Mouse (Mus musculus) urinary bladder, postnatal 14 days (tissue): ENCODE measurements around the gene Dab2ip.

Source experiments
- DNase-seq: peaks from one replicate; pipeline ENCODE4 v3.0.0; 2021; ENCODE audit warnings: low spot score

Dab2ip gene

DNA sequence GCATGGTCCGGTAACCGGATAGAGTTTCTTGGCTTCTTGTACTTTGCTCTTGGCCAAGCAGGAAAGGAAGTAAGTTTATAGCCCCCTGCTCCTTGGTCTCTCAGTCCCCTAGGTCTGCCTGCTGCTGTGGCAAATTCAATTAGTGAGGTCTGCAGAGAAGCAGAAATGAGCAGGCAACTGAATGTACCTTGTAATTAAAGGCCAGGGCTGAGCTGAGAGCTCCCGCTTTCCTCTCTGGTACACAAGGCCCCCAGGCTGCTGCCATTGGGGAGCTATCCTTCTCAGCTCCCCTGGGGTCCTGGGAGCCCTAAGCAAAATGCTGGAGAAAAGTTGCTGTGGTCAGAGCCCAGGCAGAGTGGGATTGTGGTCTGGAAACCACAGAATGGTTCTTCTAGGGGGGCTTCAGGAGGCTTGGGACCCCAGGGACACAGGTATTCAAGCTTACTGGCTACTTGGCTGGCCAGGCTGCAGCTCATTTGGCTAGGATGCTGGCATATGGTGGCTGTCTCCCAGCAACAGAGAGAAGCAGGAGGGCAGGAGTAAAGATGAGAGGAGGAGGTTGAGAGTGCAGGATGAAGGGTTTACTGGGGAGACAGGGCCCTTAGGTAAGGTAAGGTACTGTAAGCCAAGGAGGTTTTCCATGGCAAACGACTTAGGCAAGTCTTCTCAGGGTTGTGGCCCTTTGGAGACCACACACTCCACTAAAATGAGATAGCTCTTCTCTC lies 922 bp downstream of the Dab2ip start:
- no peak for DNase-seq

DNA sequence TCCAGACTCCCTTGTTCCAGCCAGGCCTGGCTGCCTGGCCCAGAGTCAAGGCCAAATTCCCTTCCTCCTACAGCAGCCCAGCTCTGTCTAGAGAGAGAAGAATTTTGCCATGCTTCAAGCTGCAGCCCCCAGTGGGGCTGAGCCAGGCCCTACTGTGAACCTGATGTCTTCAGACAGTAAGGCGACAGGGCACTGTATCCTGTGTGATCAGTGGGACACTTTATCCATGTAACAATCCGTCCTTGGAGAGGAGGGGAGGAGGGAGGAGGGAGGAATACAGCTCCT lies 1.4 kb downstream of the Dab2ip start:
- peak; percentile 30 for DNase-seq

- no peak for DNase-seq
These were observed 5.7 kb downstream of the Dab2ip start for GRCm38 (mm10) chr2:35563722-35564121.

GRCm38 (mm10) chr2:35565051-35565836 lies 7.2 kb downstream of the Dab2ip start:
- DNase-seq, result no peak

GRCm38 (mm10) chr2:35566957-35567693 lies 9.1 kb downstream of the Dab2ip start:
- no peak for DNase-seq

DNA sequence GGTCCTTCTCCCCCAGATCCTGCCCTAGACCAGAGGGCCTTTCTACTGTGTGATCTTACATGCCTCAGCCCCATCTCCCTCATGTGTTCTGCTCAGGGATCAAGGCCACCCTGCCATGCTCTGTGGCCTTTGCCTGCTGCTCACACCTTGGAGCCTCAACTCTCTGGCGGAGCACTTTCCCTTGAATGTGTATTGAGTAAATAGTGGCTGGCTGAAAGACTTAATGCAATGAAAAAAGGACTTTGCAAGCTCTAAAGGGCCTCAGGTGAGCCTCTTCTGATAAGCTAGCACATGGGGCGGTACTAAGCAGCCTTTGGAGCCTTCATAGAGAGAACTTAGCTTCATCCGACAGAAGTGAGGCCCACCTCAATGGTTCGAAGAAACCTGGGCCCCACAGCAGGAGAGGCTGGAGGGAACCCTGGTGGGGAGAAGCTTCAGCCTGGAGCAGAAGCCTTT lies 9.7 kb downstream of the Dab2ip start:
- DNase-seq, result no peak

- no peak for DNase-seq
These were observed 12.7 kb downstream of the Dab2ip start for GRCm38 (mm10) chr2:35570743-35571142.

DNA sequence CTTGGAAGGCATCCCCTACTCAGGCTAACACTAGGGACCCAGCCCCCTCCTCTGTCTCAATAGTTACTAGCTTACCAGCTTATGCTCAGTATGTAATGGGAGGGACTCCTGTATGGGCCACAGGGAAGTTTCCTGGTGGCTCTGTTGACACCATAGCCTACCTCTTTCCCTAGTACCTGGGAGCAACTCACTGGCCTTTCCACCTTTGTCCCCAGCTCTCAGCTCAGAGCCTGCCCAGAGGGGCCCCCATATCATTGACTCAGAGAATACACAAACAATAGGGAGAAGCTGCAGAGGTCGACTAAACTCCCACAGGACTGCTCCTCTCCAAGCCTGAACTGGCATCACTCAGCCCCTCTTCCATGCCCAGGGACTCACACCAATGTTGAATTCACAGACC lies 16.6 kb downstream of the Dab2ip start:
- DNase-seq, result no peak

DNA sequence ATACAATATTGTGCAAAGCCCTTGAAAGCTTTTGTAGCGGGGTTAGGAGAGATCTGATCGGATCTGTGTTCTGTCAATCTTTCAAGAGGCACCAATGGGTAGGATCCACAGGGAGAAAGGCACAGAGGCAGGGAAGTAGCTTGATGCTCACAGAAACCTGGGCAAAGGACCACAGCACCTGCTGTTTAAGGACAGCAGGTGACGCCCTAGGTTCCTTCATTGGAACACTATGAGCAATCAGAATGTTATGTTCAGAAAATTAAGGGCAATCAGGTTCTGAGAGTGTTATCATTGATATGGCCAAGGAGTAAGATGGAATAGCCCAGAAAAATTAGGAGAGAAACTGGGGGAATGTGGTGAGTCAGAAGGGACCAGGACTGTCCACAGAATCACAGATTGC lies 18.6 kb downstream of the Dab2ip start:
- no peak for DNase-seq

DNA sequence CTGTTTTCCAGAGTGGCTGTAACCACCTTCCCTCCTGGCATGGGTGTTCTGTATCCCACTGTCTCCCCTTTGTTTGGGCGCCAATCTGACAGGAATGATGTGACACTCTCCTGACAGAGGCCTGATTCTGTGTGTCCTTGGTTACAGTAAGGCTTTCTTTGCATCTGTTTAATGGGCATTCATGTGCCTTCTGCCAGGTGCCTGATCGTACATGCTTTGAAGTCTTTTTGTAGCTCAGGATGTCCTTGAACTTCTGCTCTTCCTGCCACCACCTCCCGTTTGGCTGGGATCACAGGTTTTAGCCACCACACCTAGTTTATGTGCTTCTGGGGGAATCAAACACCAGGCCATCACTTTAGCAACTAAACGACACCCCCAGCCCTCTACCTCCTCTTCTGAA lies 22.0 kb downstream of the Dab2ip start:
- no peak for DNase-seq

- DNase-seq, result peak; percentile 81
These were observed 23.7 kb downstream of the Dab2ip start for GRCm38 (mm10) chr2:35581501-35582340.

DNA sequence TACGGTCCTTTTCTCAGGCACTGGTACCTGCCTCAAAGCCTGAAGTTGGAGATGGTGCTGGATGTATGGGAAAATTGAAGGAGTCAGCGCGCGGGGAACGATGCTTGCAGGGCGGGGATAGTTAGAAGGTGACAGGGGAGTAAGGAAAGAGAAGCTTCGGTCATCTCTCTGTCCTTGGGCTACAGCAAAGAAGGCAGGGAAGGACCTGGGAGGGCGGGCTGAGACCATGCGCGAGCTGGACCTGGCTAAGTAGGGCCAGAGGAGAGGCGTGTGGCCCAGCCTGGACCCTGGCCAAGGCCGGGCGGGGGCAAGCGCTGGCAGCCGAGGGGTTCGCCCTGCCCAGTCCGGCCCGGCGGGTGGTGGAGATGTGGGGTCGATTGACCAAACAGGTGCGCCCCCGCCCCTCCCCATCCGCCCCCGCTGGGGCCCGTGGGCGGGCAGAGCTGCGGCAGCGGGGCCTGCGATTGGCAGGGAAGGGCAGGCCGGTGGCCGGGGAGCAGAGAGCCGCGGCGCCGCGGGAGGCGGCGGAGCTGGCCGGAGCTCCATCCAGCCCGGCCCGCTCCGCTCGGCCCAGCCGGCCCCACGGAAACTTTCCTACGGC lies 24.4 kb downstream of the Dab2ip start:
- DNase-seq, result peak; percentile 76

- no peak for DNase-seq
These were observed 25.3 kb downstream of the Dab2ip start for GRCm38 (mm10) chr2:35583406-35583805.

DNA sequence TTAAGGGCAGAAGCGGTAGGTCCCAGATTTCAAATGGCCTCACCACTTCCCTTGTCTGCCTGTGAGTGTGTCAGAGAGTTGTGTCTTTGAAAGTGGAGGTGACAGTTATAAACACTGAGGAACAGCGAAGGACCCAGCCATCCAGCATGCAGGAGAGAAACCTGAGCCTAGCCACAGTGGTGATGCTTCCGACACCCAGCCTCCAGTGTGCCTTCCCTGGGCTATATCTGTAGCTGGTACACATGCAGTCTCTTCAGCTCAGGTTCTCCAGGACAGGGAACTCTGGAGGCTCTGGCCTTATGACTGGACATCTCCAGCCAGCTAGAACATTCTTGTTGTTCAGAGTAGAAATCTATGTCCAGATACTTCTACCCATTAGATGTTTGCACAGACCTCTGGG lies 25.9 kb downstream of the Dab2ip start:
- DNase-seq, result no peak

DNA sequence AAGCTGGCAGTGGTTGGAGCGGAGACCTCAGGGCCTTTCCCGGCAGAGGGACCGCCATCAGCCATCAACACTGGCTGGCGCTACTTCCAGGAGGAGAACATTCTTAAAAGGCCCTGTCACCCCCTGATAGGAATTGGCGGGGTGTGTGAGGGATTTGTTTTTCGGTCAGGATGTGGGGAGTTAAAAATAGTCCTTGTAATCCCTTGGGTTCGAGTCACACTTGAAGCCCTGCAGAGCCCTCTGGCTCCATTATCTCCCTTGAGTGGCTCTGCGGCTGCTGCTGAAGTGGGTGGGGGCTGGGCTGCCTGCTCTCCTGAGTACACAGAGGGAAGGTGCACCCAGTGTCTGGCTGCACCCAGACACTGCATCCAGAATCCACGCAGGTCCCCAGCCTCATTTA lies 30.3 kb downstream of the Dab2ip start:
- DNase-seq, result no peak

GRCm38 (mm10) chr2:35589385-35589784 lies 31.3 kb downstream of the Dab2ip start:
- no peak for DNase-seq

GRCm38 (mm10) chr2:35589800-35590199 lies 31.7 kb downstream of the Dab2ip start:
- peak; percentile 74 for DNase-seq

DNA sequence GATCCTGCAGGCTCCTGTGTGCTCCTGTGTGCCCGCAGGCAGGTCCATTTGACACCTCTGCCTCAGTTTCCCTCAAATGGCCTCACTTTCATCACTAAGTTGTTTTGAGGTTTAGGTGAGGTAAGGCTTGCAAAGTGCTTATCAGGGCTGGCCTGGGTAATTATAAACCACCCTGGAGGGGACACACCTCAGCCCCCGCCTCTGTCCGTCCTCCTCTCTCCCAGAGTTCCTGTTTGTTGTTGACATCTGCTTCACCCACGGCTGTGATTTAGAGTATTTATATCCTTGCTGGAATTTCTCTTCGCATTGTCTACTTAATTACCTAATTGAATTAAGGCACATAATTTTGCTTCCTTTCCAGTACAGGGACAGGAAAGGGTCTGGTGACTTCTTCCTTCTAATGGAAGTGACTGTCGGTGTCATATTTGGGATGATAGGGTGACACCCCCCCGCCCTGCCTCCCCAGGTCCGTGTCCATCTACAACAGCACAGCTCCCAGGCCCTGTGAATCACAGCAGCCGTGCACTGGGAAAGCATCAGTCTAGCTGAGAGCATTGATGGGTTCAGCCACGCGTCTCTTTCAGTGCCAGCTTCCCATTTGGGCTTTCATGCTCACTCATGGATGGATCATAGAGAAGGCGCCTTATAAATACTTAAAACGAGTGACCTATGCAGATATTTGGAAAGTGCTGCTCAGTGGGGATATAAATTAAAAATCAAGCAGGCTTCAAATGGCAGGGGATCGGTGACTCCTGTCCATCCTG lies 34.1 kb downstream of the Dab2ip start:
- no peak for DNase-seq

GRCm38 (mm10) chr2:35592725-35593392 lies 34.8 kb downstream of the Dab2ip start:
- DNase-seq, result no peak

GRCm38 (mm10) chr2:35593889-35594288 lies 35.8 kb downstream of the Dab2ip start:
- DNase-seq, result no peak
